Mouse (Mus musculus): Measurements from ENCODE around the gene Kirrel3.

GRCm38 (mm10) chr9:34525695-34526094, 40.0 kb downstream of the Kirrel3 start:
- no peak for TF ChIP-seq POLR2A (IDR thresholded peaks at IDR 0.05; ENCODE audit: borderline replicate concordance, extremely low read depth, low read depth, low read length)
- no peak for TF ChIP-seq CTCF (IDR thresholded peaks at IDR 0.05; ENCODE audit: insufficient read depth, low read length)
